Mouse (Mus musculus) left cerebral cortex, adult 2 months (tissue): ENCODE data around the gene Zfp763. TPM values are rescaled to one million over a fixed set of nuclear protein-coding genes. Genes with fewer than 3 reads are reported as not detected.
"Not testable (repeated sequence)": the region's sequence is repeated elsewhere in the genome, so short reads cannot be mapped to it uniquely, and the experiment has no call there.

Source experiments
- DNase-seq, 2 experiments: peaks; one replicate each; pipeline ENCODE4 v3.0.0; 2021 to 2022; ENCODE audit warnings: low spot score in 2 of 2, mixed read lengths in 1 of 2; ENCODE audit errors: extremely low spot score in 1 of 2
- H3K27ac ChIP-seq: fragments of 200-600 bp; 2 replicates; pipeline ENCODE4 v1.8.1; 2022
- H3K4me3 ChIP-seq: fragments of 200-600 bp; 2 replicates; pipeline ENCODE4 v1.8.1; 2022
- CTCF ChIP-seq: fragments of 200-600 bp; IDR thresholded peaks from 2 replicates; pipeline ENCODE4 v1.8.1; 2022; ENCODE audit warnings: antibody characterized with exemption, mild to moderate bottlenecking, moderate library complexity
- intact Hi-C: fragments of 180-260 bp; cut with DNase I; formaldehyde crosslinking; loops from one replicate; pipeline ENCODE4 v1.15.1; 2025
- long read RNA-seq, 2 experiments: library from polyadenylated mRNA; stranded (forward); transcript quantifications; one replicate each; pipeline ENCODE4 v2.0.0; 2021; ENCODE audit warnings: borderline mapping rate in 2 of 2
- total RNA-seq, 2 experiments: library from RNA; stranded (reverse); gene quantifications; 2 replicates each; pipeline ENCODE4 v1.2.3; 2021

Zfp763 gene
- total RNA-seq, result 10 to 100 TPM; 19.0 to 23.5 TPM
- long read RNA-seq, experiment 1, transcript Zfp763-201 (4 exons, 3,407 nt), result major isoform, 24 of 25 reads
- long read RNA-seq, experiment 1, partial matches to known transcripts, result 1 of 25 reads
- long read RNA-seq, experiment 1, other reads (novel, unspliced or antisense), result 0 of 25 reads
- long read RNA-seq, experiment 2, transcript Zfp763-201 (4 exons, 3,407 nt), result major isoform, 15 of 15 reads
- long read RNA-seq, experiment 2, partial matches to known transcripts, result 0 of 15 reads
- long read RNA-seq, experiment 2, other reads (novel, unspliced or antisense), result 0 of 15 reads

GRCm38 (mm10) chr17:33032900-33033891, at the start of gene Zfp763:
Gene Zfp763 (minus strand): TSS chr17:33033402.
- no peak; the same call in none of the 2 replicates for TF ChIP-seq CTCF
- Histone ChIP-seq H3K4me3 (peak within 1 kb of the TSS; percentile 94), H3K27ac (peak within 1 kb of the TSS; percentile 73)
- intact Hi-C loops, result loop anchor here (5.0 kb wide), 1 partner anchor 59 kb away; no protein-coding TSS in a partner anchor
- DNase-seq, result peak; percentile 74 to 76

- DNase-seq, result no peak
- no peak for TF ChIP-seq CTCF
- intact Hi-C loops, result no loop called here
- no peak within 1 kb of the TSS for H3K4me3 ChIP-seq
- H3K27ac ChIP-seq, result no peak within 1 kb of the TSS
Observed at GRCm38 (mm10) chr17:33067958-33068357, 34.8 kb upstream of the Zfp763 start, which contains the start of gene 4921501E09Rik. Gene 4921501E09Rik (minus strand): TSS chr17:33068058.

- no peak for TF ChIP-seq CTCF
- intact Hi-C loops, result no loop called here
- Histone ChIP-seq H3K4me3 (no peak overlapping the region), H3K27ac (no peak overlapping the region)
- DNase-seq, result no peak
Observed at GRCm38 (mm10) chr17:33063001-33063400, 29.8 kb upstream of the Zfp763 start.

- DNase-seq, result no peak
- TF ChIP-seq CTCF, result no peak
Observed at GRCm38 (mm10) chr17:33058791-33059190, 25.6 kb upstream of the Zfp763 start.

GRCm38 (mm10) chr17:33032376-33032775, 826 bp downstream of the Zfp763 start:
- no peak for TF ChIP-seq CTCF
- Histone ChIP-seq H3K27ac (no peak overlapping the region), H3K4me3 (peak overlapping the region; percentile 45)
- intact Hi-C loops, result loop anchor here (5.0 kb wide), 1 partner anchor 60 kb away; no protein-coding TSS in a partner anchor
- DNase-seq, result no peak

More at GRCm38 (mm10) chr17:33058791-33059190, 25.6 kb upstream of the Zfp763 start:
- intact Hi-C loops, result no loop called here
- no peak overlapping the region for H3K27ac ChIP-seq
- H3K4me3 ChIP-seq, result no peak overlapping the region

GRCm38 (mm10) chr17:33020434-33020833, 12.8 kb downstream of the Zfp763 start:
- DNase-seq, intact Hi-C loops, H3K4me3 ChIP-seq, H3K27ac ChIP-seq: not testable (repeated sequence)

- H3K27ac ChIP-seq, result no peak overlapping the region
- no peak for DNase-seq
- TF ChIP-seq CTCF, result peak; percentile 23
- intact Hi-C loops, result no loop called here
- H3K4me3 ChIP-seq, result no peak overlapping the region
Observed at GRCm38 (mm10) chr17:33008337-33008736, 24.9 kb downstream of the Zfp763 start.

GRCm38 (mm10) chr17:32998492-32998891, 34.7 kb downstream of the Zfp763 start:
- TF ChIP-seq CTCF, result no peak
- Histone ChIP-seq H3K27ac (no peak overlapping the region), H3K4me3 (no peak overlapping the region)
- no peak for DNase-seq
- intact Hi-C loops, result no loop called here

GRCm38 (mm10) chr17:32992699-32993474, 40.3 kb downstream of the Zfp763 start, which contains the start of gene Zfp952:
Gene Zfp952 (plus strand): TSS chr17:32993129.
- H3K27ac ChIP-seq, result peak within 1 kb of the TSS; percentile 58
- intact Hi-C loops, result loop anchor here (2.0 kb wide), 1 partner anchor 96 kb away; the partner anchor contains the start of gene Zfp563
- no peak for TF ChIP-seq CTCF
- DNase-seq, result peak; percentile 84 to 88
- H3K4me3 ChIP-seq, result peak within 1 kb of the TSS; percentile 72

- TF ChIP-seq CTCF, result peak; percentile 42
- DNase-seq, result no peak
- Histone ChIP-seq H3K4me3 (peak overlapping the region; percentile 72), H3K27ac (no peak overlapping the region)
- intact Hi-C loops, result loop anchor here (2.0 kb wide), 1 partner anchor 97 kb away; the partner anchor contains the start of gene Zfp563
Observed at GRCm38 (mm10) chr17:32991965-32992698, 41.1 kb downstream of the Zfp763 start.
